Mouse (Mus musculus) Patski (cell line): ENCODE data around the gene Cdkl3. TPM values are rescaled to one million over a fixed set of nuclear protein-coding genes. Genes with fewer than 3 reads are reported as not detected.

Source experiments
- ATAC-seq: fragments of 100-300 bp; one replicate; pipeline ENCODE4 v1.8.0; 2021
- CTCF ChIA-PET: fragments of 350-600 bp; sonication (Branson Sonifier 250); formaldehyde crosslinking; loops from one replicate; lab custom pipeline; 2022; ENCODE audit warnings: inconsistent platforms; lab: Charles Lee
- POLR2A ChIA-PET: fragments of 350-600 bp; sonication (Branson Sonifier 250); formaldehyde crosslinking; loops from one replicate; lab custom pipeline; 2022; ENCODE audit warnings: antibody characterized with exemption, inconsistent platforms; lab: Charles Lee
- DNase-seq: peaks from one replicate; pipeline ENCODE4 v3.0.0-alpha.2; 2011; ENCODE audit warnings: low read depth, low spot score
- H3K27me3 ChIP-seq: fragments of 371-371 bp; one replicate; pipeline ENCODE4 v1.5.1; 2021
- CTCF ChIP-seq: fragments of 100-300 bp; IDR thresholded peaks from one replicate; pipeline ENCODE4 v1.5.1; 2021
- in situ Hi-C: fragments of 300-500 bp; cut with MboI; formaldehyde crosslinking; loops from 3 replicates; pipeline ENCODE4 v1.11.1; 2018; ENCODE audit warnings: low pct_unique_long_range_greater_than_20kb, mixed read lengths
- polyA plus RNA-seq: library from polyadenylated mRNA; unstranded; gene quantifications from one replicate; pipeline ENCODE4 v1.2.3, GENCODE M21; 2021

Cdkl3 gene
- polyA plus RNA-seq, 1 experiment from 2014 or later, result 6.3 TPM

DNA sequence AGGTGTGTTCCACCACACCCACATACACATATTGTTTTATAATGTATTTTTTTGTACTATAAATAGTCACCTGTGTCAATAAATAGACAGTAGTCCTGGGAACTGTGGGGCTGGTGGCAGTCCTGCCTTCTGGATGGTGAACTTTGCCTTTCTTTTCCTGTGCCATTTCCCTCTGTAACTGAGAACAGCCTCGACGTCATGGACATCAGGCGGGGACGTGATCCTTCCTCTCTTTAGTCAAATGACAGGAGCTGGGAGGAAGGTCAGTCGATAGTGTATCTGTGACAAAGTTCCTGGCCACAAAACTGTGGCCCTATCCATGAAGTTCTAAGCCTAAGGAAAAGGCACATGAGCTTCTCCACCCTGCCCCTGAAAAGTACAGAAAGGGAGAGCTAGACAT is 90.5 kb downstream of the Cdkl3 start:
- no peaks in the 10 kb centered on the region for H3K27me3 ChIP-seq
- CTCF ChIA-PET, result interaction anchor here (1.3 kb wide), 1 partner anchor 277 kb away, joined by 3 read pairs; no protein-coding TSS in a partner anchor
- in situ Hi-C loops, result no loop called here
- DNase-seq (no peak), ATAC-seq (no peak)
- no peak for TF ChIP-seq CTCF
- POLR2A ChIA-PET, result no interaction called here

DNA sequence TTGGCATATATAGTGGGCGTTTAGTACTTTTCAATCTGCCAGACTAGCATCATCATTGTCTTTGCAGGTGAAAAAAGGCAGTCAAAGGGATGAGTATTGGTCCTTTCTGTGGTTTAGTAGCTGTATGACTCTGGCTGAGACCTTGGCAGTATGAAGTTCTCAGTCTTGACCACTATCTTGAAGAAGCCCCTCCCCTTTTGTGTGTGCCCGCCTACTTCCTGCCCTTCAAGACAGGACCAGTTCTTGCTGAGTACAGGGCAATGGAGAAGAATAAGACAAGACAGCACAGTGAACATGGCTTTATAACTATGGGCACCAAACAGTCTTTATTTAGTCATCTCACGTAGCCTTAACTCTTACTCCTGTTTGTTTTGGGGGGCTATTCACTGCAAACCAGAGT is 93.0 kb downstream of the Cdkl3 start:
- TF ChIP-seq CTCF, result no peak
- ATAC-seq (no peak), DNase-seq (no peak)
- POLR2A ChIA-PET, result no interaction called here
- CTCF ChIA-PET, result interaction anchor here (0.8 to 1.8 kb wide), 4 partner anchors 10 to 17 kb away, joined by 3 to 4 read pairs (median 4); no protein-coding TSS in a partner anchor
- in situ Hi-C loops, result no loop called here
- no peaks in the 10 kb centered on the region for H3K27me3 ChIP-seq

DNA sequence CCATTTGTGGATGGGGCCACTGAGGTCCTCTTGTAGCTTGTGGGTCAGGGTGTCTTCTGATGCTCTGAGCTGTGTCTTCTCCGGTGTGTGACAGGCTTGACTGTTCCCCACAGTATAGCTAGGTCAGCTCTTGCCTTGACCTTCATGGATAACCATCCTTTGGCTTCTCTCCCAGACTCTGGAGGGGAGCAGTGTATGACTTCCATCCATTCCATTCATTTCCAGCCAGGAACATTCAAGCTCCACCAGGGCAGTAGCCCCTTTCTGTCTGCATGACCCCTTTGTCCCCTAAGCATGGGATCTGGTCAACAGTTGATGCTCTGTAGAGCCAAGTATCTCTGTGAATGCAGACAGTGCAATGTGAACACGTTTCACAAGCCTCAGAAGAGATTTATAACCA is 93.6 kb downstream of the Cdkl3 start:
- no peak for TF ChIP-seq CTCF
- POLR2A ChIA-PET, result no interaction called here
- no peak for DNase-seq
- H3K27me3 ChIP-seq, result no peaks in the 10 kb centered on the region
- CTCF ChIA-PET, result interaction anchor here (0.8 to 1.8 kb wide), 3 partner anchors 11 to 18 kb away, joined by 3 to 4 read pairs (median 3); no protein-coding TSS in a partner anchor
- in situ Hi-C loops, result no loop called here
- ATAC-seq, result no peak

DNA sequence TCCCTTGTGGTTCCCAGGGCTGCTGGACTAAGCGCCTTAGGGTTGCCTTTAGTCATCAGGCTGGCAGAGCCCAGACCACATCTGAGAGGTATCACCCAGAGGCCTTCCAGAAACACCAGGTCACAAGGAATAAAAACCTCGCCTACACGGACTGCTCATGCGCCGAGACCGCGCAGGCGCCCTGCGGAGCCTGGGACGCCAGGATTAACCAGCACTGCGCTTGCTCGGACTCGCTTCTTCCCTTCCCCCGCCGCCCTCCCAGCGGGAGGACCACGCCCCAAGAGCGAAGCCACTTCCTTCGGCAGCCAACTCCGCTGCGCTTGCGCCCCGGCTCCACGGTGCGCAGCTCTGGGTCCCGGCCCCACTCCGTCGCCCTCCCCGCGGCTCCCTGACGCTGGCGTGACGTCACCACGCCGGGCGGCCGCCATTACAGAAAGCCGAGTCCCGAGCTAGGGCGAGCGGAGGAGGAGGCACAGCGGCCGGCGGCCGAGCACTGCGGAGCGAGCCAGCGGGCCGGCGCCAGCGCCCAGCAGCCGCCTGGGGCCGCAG is 94.5 kb downstream of the Cdkl3 start, which contains the start of gene Ppp2ca:
Ppp2ca (plus strand) TSS at position 284 of the 549 bp plus-strand sequence.
- DNase-seq, result peak; percentile 94
- CTCF ChIA-PET, result interaction anchor here (1.1 to 1.2 kb wide), 2 partner anchors 19 kb away, joined by 3 read pairs; no protein-coding TSS in a partner anchor
- peak; percentile 92 for ATAC-seq
- H3K27me3 ChIP-seq, result no peaks in the 10 kb centered on the region
- TF ChIP-seq CTCF, result no peak
- in situ Hi-C loops, result no loop called here
- POLR2A ChIA-PET, result interaction anchor here (0.9 kb wide), 1 partner anchor 130 kb away, joined by 3 read pairs; no protein-coding TSS in a partner anchor

DNA sequence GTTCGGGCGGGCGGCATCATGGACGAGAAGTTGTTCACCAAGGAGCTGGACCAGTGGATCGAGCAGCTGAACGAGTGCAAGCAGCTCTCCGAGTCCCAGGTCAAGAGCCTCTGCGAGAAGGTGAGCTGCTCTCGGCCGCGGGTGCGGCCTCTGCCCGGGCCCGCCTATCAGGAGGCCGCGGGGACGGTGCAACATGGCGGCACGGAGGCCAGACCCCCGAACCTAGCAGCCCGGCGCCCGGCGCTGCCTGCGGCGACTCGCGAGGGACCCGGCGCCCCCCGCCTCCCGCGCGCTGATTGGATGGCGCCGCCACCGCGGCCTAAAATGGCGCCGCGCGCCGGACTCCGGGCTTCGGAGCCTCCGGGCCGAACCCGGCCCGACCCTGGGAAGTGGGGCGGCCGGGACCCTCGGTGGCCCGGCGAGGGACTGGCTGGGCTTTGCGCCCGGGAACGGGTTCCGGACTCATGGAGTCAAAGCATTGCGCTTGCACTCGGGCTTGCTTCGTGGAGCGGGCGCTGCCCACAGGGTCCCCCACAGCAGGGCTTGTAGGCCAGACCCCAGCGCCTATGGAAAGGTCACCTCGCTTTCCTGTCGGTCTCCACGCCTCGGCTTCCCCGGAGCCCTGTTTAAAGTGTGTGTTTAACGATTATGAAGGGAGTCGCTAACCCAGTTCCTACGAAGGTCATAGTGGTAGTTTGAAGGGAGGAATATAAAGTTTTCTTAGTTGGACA is 95.2 kb downstream of the Cdkl3 start:
- DNase-seq, result no peak
- ChIA-PET POLR2A (interaction anchor here (0.9 to 1.2 kb wide), 2 partner anchors 18 to 130 kb away, joined by 3 read pairs; no protein-coding TSS in a partner anchor), CTCF (interaction anchor here (1.1 kb wide), 1 partner anchor 18 kb away, joined by 3 read pairs; no protein-coding TSS in a partner anchor)
- H3K27me3 ChIP-seq, result no peaks in the 10 kb centered on the region
- peak; percentile 60 for ATAC-seq
- in situ Hi-C loops, result no loop called here
- no peak for TF ChIP-seq CTCF

DNA sequence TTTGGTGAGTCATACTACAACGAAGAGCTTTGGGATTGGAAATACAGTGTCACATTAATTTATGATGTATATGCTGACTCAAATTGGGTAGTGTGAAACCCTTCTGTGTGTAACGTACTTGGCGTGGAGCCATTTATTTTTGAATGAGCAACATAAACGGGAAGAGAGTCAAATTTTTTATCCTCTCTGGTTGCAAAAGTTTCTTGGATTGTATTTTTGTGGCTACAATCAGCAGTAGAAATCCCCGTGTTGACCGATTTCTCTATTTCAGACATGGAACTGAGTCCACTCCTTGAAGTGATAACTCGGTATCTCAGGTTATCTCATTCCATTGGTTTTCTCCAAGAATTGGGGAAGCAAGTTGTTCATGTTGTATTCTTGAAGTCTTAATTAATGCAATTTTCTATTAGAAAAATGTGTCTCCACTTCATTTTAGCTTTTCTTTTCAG is 95.8 kb downstream of the Cdkl3 start:
- ChIA-PET POLR2A (interaction anchor here (0.9 to 1.2 kb wide), 2 partner anchors 17 to 131 kb away, joined by 3 read pairs; no protein-coding TSS in a partner anchor), CTCF (interaction anchor here (1.1 kb wide), 1 partner anchor 18 kb away, joined by 3 read pairs; no protein-coding TSS in a partner anchor)
- DNase-seq (peak; percentile 33), ATAC-seq (no peak)
- no peak for TF ChIP-seq CTCF
- in situ Hi-C loops, result no loop called here
- no peaks in the 10 kb centered on the region for H3K27me3 ChIP-seq

DNA sequence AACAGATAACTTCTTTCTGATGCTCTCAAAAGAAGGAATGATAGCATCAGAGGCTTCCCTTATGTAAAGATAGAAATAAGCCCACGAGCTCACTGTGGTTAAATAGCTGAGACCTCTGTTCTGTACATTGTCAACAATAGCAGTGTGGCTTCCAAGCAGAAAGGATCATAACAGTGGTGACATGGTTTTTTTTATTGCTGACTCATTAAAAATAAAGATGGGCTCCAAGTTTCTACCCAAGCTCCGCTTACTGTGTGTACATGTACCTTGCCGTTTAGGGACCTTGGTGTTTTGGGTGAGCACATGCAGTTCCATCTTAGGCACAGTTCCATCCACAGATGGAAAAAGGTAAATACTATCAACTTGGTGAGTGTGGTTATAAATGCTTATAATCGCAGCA is 99.0 kb downstream of the Cdkl3 start:
- CTCF ChIA-PET, result interaction anchor here (0.6 to 1.5 kb wide), 4 partner anchors 14 to 100 kb away, joined by 3 to 4 read pairs (median 4); no protein-coding TSS in a partner anchor
- DNase-seq (no peak), ATAC-seq (no peak)
- in situ Hi-C loops, result no loop called here
- H3K27me3 ChIP-seq, result no peaks in the 10 kb centered on the region
- TF ChIP-seq CTCF, result no peak
- POLR2A ChIA-PET, result no interaction called here

DNA sequence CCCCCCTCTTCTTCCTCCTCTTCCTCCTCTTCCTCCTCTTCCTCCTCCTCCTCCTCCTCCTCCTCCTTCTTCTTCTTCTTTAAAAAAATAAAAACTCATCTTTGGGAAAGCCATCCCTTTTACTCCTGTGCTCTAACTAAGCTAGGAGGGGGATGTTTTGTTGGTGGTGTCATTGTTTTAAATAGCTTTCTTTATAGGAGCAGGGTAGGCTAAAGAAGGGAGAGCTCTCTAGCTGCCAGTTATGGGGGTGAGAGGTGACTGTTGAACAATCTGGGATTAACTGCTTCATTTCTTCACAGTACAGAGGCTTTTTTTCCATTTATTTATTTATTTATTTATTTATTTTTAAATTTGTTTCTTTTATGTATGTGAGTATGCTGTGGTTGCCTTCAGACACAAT is 101.5 kb downstream of the Cdkl3 start:
- CTCF ChIA-PET, result interaction anchor here (1.0 kb wide), 1 partner anchor 13 kb away, joined by 4 read pairs; no protein-coding TSS in a partner anchor
- no peaks in the 10 kb centered on the region for H3K27me3 ChIP-seq
- TF ChIP-seq CTCF, result no peak
- POLR2A ChIA-PET, result no interaction called here
- ATAC-seq (no peak), DNase-seq (no peak)
- in situ Hi-C loops, result no loop called here

DNA sequence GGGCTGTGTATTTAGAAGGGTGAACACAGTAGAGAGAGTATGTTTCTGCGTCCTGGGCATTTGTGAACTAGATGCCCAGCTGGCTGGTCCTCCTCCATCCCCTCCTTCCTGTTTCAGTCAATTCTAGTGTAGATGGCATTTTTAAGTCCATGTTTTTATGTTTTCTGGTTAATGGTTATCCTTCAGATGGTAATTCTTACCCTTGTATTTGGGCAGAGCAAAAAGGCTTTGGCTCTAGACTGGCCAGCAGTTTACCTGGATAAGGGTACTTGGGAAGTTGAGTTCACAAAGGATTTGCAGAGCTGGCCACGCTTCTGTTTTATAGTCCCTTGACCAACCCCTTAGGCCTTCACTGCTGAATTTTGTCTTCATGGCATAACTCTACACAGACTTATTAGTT is 102.0 kb downstream of the Cdkl3 start:
- POLR2A ChIA-PET, result interaction anchor here (0.8 kb wide), 1 partner anchor 251 kb away, joined by 3 read pairs; no protein-coding TSS in a partner anchor
- DNase-seq (no peak), ATAC-seq (no peak)
- TF ChIP-seq CTCF, result no peak
- no peaks in the 10 kb centered on the region for H3K27me3 ChIP-seq
- CTCF ChIA-PET, result interaction anchor here (1.0 kb wide), 1 partner anchor 14 kb away, joined by 4 read pairs; no protein-coding TSS in a partner anchor
- in situ Hi-C loops, result no loop called here

DNA sequence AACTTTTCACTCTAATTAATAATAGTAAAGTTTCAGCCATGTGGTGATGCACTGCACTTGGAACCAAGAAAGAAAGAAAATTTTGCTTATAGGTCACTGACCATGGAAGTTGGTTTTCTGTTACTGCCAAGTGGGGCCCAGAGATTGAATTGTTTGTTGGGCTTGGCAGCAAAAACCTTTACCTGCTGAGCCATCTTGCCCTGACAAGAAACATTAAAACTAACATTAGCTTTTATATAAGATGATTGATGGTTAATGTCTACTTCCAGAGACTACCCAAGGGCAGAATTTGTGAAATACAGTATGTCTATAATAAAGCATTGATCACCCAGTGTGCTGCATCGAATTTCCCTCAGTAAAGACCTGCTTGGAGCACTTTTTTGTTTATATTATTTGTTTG is 102.4 kb downstream of the Cdkl3 start:
- POLR2A ChIA-PET, result interaction anchor here (0.8 kb wide), 1 partner anchor 251 kb away, joined by 3 read pairs; no protein-coding TSS in a partner anchor
- in situ Hi-C loops, result no loop called here

More for the DNA sequence above, 102.4 kb downstream of the Cdkl3 start:
- CTCF ChIA-PET, result interaction anchor here (0.5 kb wide), 1 partner anchor 28 kb away, joined by 3 read pairs; no protein-coding TSS in a partner anchor
- no peak for TF ChIP-seq CTCF
- DNase-seq, result no peak
- no peak for ATAC-seq
- H3K27me3 ChIP-seq, result no peaks in the 10 kb centered on the region
